Mouse (Mus musculus): ENCODE results near the gene Prr36. TPM values are rescaled to one million over a fixed set of nuclear protein-coding genes. Genes with fewer than 3 reads are reported as not detected.

Gene Prr36
- total and polyA plus RNA-seq, 3 experiments = 0.08 to 0.58 TPM; not detected in 1

- Histone ChIP-seq H3K4me3 (ENCODE audit: control insufficient read depth in 1 of 2, insufficient read depth in 1 of 2, low read depth in 2 of 2, low read length in 2 of 2) (peak overlapping the region in 1 of 2 experiments; percentile 57; a peak in 1 of 4 replicates), H3K9ac (ENCODE audit: control insufficient read depth, low read depth, low read length, poor library complexity, severe bottlenecking) (no peak overlapping the region), H3K36me3 (ENCODE audit: control insufficient read depth in 1 of 2, insufficient read depth in 2 of 2, low read length in 2 of 2) (peaks cover 0 to 10% of the 10 kb centered on the region in 2 experiments; a peak in 2 of 4 replicates), H3K4me1 (ENCODE audit: control insufficient read depth in 1 of 2, insufficient read depth in 2 of 2, low read length in 2 of 2) (peaks cover 6 to 33% of the 10 kb centered on the region in 2 experiments), H3K79me2 (ENCODE audit: control insufficient read depth, insufficient read depth, low read length, poor library complexity) (no peaks in the 10 kb centered on the region), H3K27ac (ENCODE audit: control insufficient read depth, low read depth, low read length) (no peak overlapping the region), H3K27me3 (ENCODE audit: control insufficient read depth in 1 of 2, insufficient read depth in 2 of 2, low read length in 2 of 2) (no peaks in the 10 kb centered on the region; a peak in 1 of 4 replicates), H3K9me3 (replicated peaks; ENCODE audit: insufficient read depth, low read length) (no peaks in the 10 kb centered on the region)
- DNase-seq (ENCODE audit: low read depth, low spot score) = no peak
- TF ChIP-seq USF2 (IDR thresholded peaks at IDR 0.05; ENCODE audit: borderline replicate concordance in 1 of 2, insufficient read depth in 1 of 2, low read depth in 1 of 2, low read length in 2 of 2) (no peak), MYC (IDR thresholded peaks at IDR 0.05; ENCODE audit: low read depth, low read length) (no peak), JUND (IDR thresholded peaks at IDR 0.05; ENCODE audit: low read depth, low read length) (no peak)
Measured at GRCm38 (mm10) chr8:4226323-4226722, 9.1 kb upstream of the Prr36 start.

- Histone ChIP-seq H3K9me3 (replicated peaks; ENCODE audit: insufficient read depth, low read length) (no peaks in the 10 kb centered on the region), H3K36me3 (ENCODE audit: control insufficient read depth in 1 of 2, insufficient read depth in 2 of 2, low read length in 2 of 2) (peaks cover 0 to 12% of the 10 kb centered on the region in 2 experiments; a peak in 2 of 4 replicates), H3K4me3 (ENCODE audit: control insufficient read depth in 1 of 2, insufficient read depth in 1 of 2, low read depth in 2 of 2, low read length in 2 of 2) (no peak overlapping the region), H3K27me3 (ENCODE audit: control insufficient read depth in 1 of 2, insufficient read depth in 2 of 2, low read length in 2 of 2) (no peaks in the 10 kb centered on the region; a peak in 1 of 4 replicates), H3K27ac (ENCODE audit: control insufficient read depth, low read depth, low read length) (no peak overlapping the region), H3K9ac (ENCODE audit: control insufficient read depth, low read depth, low read length, poor library complexity, severe bottlenecking) (no peak overlapping the region), H3K79me2 (ENCODE audit: control insufficient read depth, insufficient read depth, low read length, poor library complexity) (no peaks in the 10 kb centered on the region), H3K4me1 (ENCODE audit: control insufficient read depth in 1 of 2, insufficient read depth in 2 of 2, low read length in 2 of 2) (peaks cover 6 to 15% of the 10 kb centered on the region in 2 experiments)
- peak; percentile 55 for DNase-seq (ENCODE audit: low read depth, low spot score)
- TF ChIP-seq MAZ (IDR thresholded peaks at IDR 0.05; ENCODE audit: low read depth, low read length) (no peak), MYC (IDR thresholded peaks at IDR 0.05; ENCODE audit: low read depth, low read length) (peak; percentile 54; the same call in 1 of the 2 replicates), RCOR1 (IDR thresholded peaks at IDR 0.05; ENCODE audit: low read depth, low read length) (0 out of 2 replicates have a peak, but pooled peaks have one; percentile 20), SIN3A (IDR thresholded peaks at IDR 0.05; ENCODE audit: low read length) (0 out of 2 replicates have a peak, but pooled peaks have one; percentile 30), NRF1 (IDR thresholded peaks at IDR 0.05; ENCODE audit: insufficient read depth, low read depth, low read length, poor library complexity, severe bottlenecking) (peak; percentile 47; the same call in 1 of the 2 replicates), JUND (IDR thresholded peaks at IDR 0.05; ENCODE audit: low read depth, low read length) (no peak), ETS1 (IDR thresholded peaks at IDR 0.05; ENCODE audit: low read depth, low read length) (no peak), EP300 (IDR thresholded peaks at IDR 0.05; ENCODE audit: low read depth in 1 of 2, low read length in 2 of 2) (peak; percentile 10 to 32; a peak in 1 of 4 replicates), MXI1 (IDR thresholded peaks at IDR 0.05; ENCODE audit: low read depth, low read length) (peak; percentile 50; the same call in 1 of the 2 replicates), GATA1 (IDR thresholded peaks at IDR 0.05; ENCODE audit: low read depth, low read length) (0 out of 2 replicates have a peak, but pooled peaks have one; percentile 10), ZKSCAN1 (IDR thresholded peaks at IDR 0.05; ENCODE audit: low read depth, low read length) (no peak), ZNF384 (IDR thresholded peaks at IDR 0.05; ENCODE audit: low read depth, low read length) (peak; percentile 46), CHD2 (IDR thresholded peaks at IDR 0.05; ENCODE audit: low read length) (no peak), CTCF (IDR thresholded peaks at IDR 0.05 in 2 of 3, conservative IDR thresholded peaks at IDR 0.05 in 1 of 3; ENCODE audit: control insufficient read depth in 1 of 3, insufficient read depth in 1 of 3, low read depth in 2 of 3, low read length in 3 of 3, poor library complexity in 1 of 3, severe bottlenecking in 1 of 3) (no peak), MAX (IDR thresholded peaks at IDR 0.05; ENCODE audit: low read length) (0 out of 2 replicates have a peak, but pooled peaks have one; percentile 24)
Measured at GRCm38 (mm10) chr8:4222059-4222458, 4.8 kb upstream of the Prr36 start.

Data from MEL (cell line).